Mouse (Mus musculus) kidney, adult 8-10 months (tissue): ENCODE results near the gene Hmgn1.
A peak's percentile ranks its signal among the peaks of the same experiment; 100 is the strongest.
"Not testable (repeated sequence)": the region's sequence is repeated elsewhere in the genome, so short reads cannot be mapped to it uniquely, and the experiment has no call there.

Experiments
- DNase-seq, 2 experiments: peaks; one replicate each; pipeline ENCODE4 v3.0.0; 2022

The Hmgn1 gene

DNA sequence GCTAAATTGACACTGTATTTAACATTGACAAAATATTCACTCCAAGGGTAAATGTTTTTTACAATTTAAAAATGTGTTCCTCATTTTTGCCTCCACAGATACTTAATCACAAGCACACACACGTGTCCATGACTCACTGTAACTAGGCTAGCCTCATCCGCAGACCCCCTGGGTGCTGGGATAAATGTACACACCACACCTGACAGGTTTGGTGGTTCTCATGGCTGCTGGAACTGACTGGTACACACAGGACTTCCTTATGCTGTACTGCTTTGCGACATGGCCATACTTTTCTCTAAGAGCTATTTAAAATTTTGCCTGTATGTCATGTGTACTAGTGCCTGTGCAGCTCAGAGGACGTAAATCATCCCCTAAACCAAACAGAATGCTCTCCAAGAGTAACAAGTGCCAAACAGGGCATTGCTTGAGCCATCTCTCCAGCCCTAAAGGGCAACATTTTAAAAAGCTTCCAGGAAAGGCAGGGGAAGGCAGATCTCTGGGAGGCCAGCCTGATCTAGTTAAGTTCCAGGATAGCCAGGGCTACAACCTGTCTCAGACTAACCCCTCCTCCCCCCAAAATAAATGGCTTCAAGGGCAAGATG is 7.4 kb downstream of the Hmgn1 start:
- no peak for DNase-seq

DNA sequence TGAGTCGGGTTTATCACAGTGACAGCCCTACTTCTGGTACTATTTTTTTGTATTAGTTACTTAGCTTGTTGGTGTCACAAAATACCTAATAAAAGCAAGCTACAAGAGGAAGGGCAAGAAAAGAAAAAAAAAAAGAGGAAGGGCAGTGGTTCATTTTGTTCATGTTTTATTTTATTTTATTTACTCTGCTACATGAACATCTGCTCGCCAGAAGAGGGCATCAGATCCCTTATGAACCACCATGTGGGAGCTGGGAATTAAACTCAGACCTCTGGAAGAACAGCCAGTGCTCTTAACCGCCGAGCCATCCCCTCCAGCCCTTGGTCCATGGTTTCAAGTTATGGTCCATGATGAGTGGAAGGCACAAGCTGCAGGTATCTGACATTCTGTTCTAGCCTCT is 12.8 kb downstream of the Hmgn1 start:
- DNase-seq = no peak

GRCm38 (mm10) chr16:96112769-96113168 is 14.8 kb downstream of the Hmgn1 start:
- DNase-seq = no peak

GRCm38 (mm10) chr16:96110655-96111345 is 16.7 kb downstream of the Hmgn1 start:
- DNase-seq = no peak

GRCm38 (mm10) chr16:96109673-96110072 is 17.9 kb downstream of the Hmgn1 start:
- no peak for DNase-seq

DNA sequence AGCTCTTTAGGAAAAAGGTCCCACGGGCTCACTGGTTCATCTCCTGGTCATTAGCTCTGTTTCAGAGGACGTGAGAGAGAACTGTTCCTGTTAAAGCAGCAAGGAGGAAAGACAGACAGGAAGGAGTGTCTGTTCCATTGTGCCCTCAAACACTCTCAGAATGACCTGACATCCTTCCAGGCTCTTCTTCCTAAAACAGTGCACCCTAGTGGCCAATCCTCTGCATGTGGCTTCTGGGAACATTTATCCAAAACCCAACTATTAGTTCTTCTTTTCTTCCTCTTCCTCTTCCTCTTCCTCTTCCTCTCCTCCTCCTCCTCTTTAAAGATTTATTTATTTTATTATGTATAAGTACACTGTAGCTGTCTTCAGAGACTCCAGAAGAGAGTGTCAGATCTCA is 24.5 kb downstream of the Hmgn1 start:
- peak in 1 of 2 experiments; percentile 30 for DNase-seq

DNA sequence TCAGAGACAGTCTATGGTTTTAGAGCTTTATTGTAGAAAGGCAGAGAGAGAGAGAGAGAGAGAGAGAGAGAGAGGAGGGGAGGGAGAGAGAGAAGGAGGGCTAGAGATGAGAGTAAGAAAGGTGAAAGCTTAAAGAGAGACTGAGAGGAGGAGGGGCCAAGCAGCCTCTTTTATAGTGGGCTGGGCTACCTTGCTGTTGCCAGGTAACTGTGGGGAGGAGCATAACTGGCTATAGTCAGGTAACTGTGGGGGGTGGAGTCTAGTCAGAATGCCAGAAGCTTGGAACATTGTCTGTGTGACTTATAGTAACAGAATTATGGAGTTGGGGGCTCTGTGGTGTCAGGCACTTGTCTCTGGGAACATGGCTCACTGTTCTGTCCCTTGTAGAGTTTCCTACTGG is 29.7 kb downstream of the Hmgn1 start:
- DNase-seq = not testable (repeated sequence)

DNA sequence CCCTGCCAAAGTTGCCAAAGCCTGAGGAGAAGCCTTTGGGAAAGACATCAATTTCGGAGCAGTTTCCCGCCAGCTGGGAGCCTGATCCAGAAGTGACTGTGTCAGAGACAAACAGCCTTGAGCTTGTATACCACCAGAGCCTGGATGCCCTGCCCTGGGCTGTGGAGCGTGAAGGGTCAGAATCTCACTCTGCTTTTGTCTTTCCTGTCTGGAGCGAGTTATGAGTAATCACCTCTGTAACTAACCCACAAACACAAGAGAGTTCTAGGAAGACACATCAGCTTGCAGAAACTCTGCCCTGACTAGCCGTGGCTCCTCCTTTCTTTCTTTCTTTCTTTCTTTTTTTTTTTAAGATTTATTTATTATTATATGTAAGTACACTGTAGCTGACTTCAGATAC is 31.6 kb downstream of the Hmgn1 start:
- no peak for DNase-seq

DNA sequence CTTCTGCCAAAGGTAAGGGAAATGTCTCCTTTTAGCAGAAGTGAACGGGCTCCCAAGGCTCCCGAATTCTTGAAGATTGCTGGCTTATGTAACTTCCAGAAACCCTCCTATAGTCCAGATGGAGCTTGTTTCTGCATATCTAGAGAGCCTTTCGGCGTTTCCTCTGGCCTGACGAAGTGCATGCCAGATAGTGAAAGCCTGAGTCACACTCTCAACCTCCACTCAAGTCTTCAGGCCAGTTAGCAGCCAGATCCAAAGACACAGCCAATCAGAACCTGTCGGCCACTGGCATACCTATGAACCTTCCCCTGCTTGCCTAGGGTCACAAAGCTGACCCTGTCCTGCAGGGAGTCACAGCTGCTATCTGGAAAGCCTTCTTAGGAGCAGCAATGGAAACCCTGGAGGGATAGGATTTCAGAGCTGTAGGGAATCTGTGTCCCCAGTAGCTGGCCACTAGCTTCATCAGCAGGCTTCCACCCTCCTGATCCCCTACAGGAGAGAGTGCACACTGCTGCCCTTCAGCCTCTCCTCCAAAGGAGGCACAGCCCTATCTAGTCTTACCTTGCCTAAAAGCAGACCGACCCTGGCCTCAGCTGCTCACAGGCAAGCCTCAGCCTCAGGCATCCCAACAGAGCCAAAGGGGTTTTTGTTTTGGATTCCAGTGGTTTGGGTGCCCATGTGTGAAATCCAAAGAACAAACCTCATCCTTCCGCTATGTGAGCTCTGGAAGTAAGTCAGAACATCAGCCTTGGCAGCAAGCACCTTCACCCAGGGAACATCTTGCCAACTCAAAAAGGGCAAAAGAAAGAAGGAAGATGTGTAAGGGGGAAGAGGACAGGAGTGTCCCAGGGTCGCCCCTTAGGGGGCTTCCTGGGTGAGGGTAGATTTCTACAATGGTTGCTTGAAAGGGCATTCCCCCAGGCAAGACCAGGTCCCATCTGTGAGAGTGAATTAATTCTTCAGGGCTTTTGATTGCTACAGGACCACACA is 35.7 kb downstream of the Hmgn1 start:
- no peak for DNase-seq

GRCm38 (mm10) chr16:96088120-96088519 is 39.4 kb downstream of the Hmgn1 start:
- DNase-seq = no peak

- no peak for DNase-seq
Measured at GRCm38 (mm10) chr16:96087436-96087835, 40.1 kb downstream of the Hmgn1 start.

GRCm38 (mm10) chr16:96087001-96087400 is 40.5 kb downstream of the Hmgn1 start:
- no peak for DNase-seq

- no peak for DNase-seq
Measured at GRCm38 (mm10) chr16:96085597-96085996, 41.9 kb downstream of the Hmgn1 start.

DNA sequence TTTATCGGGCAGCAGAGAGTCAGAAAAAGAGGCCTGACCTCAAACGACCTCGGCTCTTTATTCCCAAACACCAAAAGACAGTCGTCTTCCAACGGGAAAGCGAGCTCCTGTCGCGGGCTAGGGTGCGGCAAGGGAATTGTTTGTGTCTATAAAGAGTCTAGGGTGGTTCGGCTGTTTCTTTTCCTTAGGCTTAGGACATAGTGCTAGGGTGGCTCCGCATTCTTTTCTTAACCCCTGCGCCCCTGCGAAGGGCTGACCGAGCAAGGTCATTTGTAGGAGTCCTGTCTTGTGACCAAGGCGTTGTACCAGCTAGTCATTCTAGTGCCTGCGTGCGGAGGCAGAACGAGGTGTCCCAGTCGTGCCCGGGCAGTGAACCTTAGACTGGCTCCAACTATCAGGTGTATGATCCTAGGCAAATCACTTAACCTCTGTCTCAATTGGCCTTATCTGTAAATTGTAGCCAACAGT is 44.3 kb downstream of the Hmgn1 start:
- DNase-seq = peak; percentile 76 to 83

DNA sequence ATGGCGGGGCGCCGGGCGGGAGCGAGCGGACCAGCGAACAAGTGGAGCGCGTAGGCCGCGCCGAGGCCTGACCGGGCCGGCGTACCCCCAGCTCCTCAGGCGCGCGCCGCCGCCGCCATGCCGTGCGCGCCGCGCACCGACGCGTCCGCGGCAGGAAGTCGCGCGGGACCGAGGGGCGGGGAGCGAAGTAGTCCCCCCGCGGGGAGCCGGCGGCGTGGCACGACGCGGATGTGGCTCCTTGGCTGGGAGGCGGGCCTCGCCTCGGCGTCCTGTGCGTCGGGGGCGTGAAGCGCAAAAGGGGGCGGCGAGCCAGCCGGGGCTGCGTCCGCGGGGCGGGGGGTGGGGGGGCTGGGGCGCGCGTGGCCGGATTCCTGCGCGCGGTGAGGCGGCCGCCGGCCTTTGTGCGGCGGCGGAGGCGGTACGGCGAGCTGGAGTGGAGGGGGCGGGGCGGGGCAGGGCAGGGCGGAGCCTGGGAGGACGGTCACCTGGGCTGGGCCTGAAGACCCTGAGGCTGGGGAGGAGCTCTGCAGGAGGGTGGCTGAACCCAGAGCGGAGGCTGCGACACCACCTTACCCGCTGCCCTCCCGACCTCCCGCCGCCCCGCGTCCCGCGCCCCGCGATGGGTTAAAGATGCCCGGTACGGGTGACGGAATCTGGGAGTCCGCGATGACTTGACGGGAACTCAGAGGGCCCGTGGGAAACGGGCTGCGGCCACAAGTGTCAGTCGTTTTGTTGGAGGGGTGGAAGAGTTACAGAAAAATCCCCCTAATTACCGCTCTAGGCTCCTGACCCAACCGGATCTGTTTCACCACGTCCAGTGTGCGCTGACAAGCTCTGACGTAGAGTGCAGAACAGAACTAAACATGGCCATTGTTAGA is 45.0 kb downstream of the Hmgn1 start, which contains the start of gene Brwd1:
Brwd1 (minus strand) TSS at position 226 of the 878 bp plus-strand sequence.
- peak; percentile 88 to 90 for DNase-seq

DNA sequence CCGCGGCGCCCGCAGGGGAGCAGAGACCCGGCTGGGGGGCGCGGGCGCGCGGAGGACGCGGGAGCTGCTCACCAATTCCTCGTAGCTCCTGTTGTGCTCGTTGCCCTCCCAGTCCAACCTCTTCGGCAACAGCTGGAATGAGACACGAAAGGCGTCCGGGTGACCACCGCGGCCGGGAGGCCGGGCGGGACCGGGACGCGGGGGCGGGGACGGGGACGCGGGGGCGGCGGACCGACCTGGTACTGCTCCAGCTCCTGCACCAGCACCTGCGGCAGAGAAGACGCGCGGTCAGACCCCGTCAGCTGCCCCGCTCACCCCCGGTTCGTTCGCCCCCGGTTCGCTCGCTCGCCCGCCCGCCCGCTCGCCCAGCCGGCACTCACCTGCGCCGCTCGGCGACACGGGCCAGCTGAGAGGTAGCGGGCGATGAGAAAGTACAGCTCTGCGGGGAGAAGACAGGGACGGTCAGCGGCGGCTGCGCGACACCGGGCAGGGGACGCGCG is 45.7 kb downstream of the Hmgn1 start:
- peak; percentile 57 to 61 for DNase-seq

DNA sequence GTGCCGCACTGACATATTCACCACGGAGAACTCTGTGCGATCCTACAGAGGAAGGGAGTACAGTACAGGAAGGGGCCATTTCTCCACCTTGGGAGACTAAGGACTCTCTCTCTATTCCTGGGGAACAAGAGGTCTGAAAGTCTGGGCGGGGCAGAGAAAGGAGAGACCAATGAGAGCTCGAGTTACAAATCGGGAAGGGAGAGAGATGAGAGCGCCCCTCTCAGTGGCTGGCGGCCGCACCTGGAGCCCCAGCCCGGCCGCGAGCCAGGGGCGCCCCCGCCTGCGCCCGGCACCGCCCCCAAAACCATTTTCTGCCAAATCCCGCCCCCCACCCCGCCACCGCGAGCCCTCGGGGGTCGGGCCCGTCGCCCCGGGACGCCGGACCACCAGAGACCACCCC is 46.2 kb downstream of the Hmgn1 start:
- peak; percentile 93 to 95 for DNase-seq

GRCm38 (mm10) chr16:96080524-96080923 is 47.0 kb downstream of the Hmgn1 start:
- no peak for DNase-seq
